Mouse (Mus musculus): Measurements from ENCODE around the gene Fzd2.
"Not testable (repeated sequence)": the region's sequence is repeated elsewhere in the genome, so short reads cannot be mapped to it uniquely, and the experiment has no call there.

Fzd2 gene

DNA sequence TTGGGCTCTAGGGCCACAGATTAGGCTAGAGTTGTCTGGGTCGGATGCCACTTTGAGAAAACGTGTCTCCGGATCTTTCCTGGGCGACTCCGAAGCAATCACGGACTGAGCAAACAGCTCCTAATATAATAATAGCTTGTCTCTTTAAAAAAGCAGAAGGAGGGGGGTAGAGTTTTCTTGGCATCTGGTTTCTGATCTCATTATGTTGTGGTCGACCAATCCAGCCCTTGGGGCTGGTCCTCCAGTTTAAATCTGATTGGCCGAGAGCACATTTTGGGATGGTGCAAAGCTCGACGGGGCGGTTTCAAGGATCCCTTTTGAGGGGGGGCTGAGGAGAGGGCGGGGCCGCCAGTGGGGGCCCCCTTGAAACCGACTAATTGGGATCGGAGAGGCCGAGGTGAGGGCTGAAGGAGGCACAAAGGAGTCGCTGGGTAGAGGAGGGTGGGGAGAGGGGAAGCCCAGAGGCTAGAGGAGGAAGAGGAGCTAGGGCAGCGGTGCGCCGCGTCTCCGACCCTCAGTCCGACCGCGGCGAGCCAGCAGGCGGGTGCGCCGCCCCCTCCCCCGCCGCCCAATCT lies at the start of gene Fzd2:
TSS of gene Fzd2 (plus strand) at position 387 of the 575 bp plus-strand sequence.
- DNase-seq, result peak; percentile 46

DNA sequence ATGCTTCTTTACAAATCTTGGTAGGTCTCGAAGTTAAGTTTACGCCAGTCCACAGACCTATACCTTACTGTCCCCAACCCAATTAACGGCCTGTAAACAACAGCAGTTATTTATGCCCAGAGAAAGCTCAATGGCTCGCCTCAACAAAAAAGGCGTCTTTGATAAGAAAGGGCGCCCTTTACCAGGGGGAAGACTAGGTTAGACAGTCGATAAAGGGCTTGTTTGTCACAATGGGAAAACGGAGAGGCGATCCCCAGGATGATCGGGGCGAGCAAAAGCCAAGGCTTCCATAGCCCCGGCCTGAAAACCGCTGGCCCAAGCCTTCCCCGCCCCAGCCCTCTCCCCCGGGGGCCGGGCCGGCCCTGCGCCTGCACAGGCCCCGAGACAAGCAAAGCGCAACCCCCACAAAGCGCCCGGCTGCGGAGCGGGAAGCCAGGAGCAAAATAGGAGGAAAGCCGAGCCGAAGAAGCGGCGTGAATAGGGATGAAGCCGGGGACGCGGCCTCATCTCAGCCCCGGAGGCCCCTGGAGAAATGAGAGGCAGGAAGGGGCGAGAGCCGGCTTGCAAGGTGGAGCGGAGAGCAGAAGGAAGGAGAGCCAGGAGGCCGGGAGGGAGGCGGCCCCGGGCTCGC lies 48.7 kb upstream of the Fzd2 start:
- no peak for DNase-seq

DNA sequence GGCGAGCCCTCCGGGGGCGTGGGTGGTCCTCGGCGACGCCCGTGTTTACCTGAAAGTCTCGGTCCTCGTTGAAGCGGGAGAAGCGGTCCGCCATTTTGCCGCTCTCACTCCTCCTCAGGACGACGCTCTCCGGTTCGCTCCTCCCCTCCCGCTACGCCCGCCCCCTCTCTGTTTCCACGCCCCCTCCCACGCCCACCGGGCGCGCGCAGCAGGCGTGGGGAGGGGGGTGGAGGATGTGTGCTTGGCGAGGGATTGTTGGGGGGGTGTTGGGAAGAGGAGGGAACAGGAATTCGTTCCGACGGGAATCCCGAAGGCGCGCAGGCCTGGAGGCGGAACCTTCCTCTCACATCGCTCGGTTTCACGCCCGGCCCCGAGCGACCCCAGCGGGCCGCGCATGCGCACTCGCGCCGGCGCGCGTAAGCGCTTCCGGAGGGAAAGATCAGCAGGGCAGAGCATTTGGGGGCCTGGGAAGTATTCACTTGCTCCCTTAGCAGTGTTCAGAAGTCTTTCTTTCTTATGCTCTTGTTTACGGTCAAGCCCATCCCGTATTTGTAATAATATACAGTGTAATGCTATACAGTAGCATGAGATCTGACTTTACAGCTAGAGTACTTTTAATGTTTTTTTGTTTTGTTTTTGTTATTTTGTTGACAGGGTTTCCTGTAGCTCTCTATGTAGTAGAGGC lies 48.0 kb upstream of the Fzd2 start, which contains the start of gene Gpatch8:
TSS of gene Gpatch8 (minus strand) at position 362 of the 685 bp plus-strand sequence.
- peak; percentile 96 for DNase-seq

DNA sequence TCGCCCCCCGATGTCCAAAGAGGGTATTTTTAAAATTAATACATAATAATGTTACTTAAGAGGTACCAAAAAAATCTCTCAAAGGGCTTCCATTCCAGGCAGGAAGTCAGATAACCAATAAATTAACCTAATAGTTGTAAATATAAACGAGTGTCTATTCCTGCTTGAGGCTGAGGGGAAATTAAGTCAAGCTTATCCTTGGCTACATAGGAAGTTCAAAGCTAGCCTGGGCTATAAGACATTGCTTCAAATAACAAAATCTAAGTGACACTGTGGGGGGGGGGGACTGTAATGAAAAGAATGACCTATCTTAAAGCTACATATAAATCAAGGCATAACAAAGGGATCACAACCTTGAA lies 47.5 kb upstream of the Fzd2 start:
- no peak for DNase-seq

DNA sequence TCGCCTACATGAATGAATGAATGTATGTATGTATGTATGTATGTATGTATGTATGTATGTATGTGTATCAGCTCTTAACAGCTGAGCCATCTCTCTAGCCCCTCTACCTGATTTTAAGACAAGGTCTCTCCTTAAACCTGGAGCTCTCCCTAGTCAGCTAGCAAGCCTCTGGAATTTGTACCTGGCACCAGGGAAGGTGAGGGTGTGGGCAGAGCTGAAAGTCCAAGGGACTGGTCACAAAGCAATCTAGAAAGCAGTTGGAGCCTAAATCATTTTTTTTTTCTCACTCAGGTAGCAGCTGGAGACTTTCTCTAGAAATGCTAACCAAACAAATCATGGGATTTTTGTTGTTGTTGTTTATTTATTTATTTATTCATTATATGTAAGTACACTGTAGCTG lies 46.8 kb upstream of the Fzd2 start:
- DNase-seq, result peak; percentile 19

DNA sequence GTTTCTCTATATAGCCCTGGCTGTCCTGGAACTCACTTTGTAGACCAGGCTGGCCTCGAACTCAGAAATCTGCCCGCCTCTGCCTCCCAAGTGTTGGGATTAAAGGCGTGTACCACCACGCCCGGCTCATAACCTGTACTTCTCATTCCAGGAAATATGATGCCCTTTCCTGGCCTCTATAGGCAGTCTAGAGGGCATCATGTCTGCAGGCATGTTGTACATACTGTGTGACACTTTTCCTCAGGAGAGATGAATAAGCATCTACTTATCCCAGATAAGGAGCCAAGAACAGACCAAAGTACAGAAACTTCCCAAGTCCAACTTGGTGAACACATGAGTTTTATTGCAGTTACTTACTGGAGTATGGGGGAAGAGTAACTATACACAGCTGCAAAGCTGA lies 45.5 kb upstream of the Fzd2 start:
- DNase-seq, result no peak

DNA sequence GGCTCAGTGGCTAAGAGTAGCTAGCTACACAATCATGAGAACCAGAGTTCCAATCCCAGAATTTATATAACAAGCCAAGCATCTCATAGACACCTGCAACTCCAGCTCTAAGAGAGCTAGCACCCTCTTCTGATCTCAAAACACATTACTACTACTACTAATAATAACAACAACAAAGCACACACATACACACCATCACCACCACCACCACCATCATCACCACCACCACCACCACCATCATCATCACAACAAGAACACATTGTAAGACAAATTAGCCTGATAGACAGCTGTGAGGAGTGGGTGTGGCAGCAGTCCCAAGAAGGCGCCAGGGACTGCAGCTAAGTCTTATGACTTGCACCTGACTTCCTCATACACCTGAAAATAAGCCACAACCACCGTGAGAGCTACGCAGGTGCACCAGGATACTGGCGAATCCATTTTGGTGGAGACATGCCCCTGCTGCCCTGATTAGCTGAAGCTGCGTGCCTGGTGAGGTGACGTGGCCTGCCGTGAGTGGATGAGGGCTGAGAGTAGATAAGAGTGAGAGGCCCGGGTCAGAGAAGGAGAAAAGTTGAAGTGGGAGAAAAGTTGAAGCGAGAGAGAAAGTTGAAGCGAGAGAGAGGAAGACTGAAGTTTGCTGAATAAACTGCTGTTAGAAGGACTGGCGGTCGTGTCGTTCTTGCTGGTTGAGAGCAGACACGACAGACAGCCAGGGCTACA lies 39.1 kb upstream of the Fzd2 start:
- DNase-seq, result not testable (repeated sequence)

DNA sequence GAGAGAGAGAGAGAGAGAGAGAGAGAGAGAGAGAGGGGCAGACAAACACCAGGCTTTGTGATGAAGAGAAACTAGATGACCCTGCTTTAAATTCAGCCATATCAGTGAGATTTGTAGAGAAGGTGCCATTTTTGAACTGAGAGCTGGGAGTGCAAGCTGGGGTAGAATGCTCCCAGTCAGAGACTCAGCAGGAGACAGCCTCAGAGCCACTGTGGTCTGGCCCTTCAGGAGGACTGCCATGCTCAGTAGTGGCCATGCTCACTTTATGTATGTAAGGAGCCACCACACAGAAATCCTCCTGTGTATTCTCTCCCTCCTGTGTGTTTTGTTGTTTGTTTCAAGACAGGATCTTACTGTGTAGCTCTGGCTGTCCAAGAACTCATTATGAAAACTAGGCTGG lies 38.5 kb upstream of the Fzd2 start:
- DNase-seq, result no peak

DNA sequence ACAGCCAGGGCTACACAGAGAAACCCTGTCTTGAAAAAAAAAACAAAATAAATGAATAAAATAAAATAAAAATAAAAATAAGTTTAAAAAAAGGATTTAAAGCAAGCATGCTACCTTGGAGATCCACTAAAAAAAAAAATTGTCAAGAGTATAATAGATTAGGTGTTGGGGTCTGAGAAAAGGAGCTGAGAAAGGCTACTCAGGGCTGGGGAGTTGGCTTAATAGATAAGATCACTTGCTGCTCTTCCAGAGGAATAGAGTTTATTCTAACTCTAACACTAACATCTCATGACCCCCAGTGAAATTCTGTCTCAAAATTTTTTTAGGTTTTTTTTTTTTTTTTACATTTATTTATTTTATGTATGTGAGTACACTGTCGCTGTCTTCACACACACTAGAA lies 37.9 kb upstream of the Fzd2 start:
- DNase-seq, result no peak

DNA sequence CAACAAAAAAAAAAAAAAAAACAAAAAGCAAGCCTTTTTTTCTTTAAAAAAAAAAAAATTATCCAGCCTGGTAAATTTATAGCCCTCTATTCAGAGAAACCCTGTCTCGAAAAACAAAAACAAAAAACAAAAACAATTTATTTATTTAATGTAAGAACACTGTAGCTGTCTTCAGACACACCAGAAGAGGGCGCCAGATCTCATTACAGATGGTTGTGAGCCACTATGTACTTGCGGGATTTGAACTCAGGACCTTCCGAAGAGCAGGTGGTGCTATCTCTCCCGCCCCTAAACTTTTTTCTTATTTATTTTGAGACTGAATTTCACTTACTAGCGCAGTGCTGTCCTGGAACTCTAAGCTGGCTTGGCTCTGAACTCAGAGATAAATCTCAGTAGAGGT lies 37.0 kb upstream of the Fzd2 start:
- no peak for DNase-seq

DNA sequence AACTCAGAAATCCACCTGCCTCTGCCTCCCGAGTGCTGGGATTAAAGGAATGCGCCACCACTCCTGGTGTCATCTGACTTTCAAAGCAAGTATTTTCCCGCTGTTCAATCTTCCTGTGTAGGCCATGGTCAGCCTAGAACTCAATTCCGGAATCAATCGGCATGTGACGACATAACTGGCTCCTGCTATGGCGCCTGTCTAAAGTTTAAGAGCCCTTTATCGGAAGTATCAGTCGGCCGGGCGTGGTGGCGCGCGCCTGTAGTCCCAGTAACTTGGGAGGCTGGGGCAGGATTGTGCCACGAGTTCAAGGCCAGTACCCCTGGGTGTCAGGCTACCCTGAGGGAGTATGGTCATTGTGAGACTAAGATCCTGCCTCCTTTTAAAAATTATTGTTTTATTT lies 36.5 kb upstream of the Fzd2 start:
- no peak for DNase-seq

DNA sequence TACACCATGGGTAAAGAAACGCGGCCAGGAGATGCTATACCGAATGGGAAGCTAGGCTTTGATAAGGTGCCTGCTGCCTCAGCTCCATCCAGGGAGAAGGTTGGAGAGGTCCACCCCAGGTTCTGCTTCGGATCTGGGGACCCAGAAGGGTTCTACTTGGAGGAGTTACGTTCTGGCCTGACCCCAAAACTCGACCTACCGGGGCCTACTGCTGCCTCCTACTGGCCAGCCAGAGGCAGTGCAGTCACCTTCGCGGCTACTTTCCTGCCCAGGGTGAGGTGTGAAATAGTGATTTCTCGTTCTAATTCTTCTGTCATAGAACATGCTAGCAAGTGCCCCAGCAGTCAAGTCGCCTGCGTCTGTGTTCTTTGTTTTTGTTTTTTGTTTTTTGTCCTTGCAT lies 36.0 kb upstream of the Fzd2 start:
- DNase-seq, result no peak

DNA sequence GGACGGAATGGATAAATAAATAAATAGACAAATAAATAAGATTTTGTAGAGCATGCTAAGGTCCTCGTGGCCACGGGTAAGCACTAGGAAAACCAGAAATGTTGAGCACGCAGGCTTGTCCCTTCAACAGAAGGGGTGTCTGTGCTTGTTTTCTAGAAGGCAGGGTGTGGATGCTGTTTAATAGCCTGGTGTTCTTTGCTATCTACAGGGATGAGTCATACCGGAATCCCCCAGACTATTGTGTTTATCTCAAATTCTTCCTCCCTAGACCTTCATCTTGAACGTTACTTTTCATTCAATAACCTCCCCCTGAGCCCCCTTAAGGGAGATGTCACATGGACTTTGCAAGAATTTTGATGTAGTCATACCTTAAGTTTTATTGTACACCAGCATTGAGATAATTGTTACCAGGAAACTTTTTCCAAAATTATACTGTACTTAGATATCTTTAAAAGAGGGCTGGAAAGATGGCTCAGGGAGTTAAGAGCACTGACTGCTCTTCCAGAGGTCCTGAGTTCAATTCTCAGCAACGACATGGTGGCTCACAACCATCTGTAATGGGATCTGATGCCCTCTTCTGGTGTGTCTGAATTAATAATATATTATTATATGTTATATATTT lies 35.3 kb upstream of the Fzd2 start:
- no peak for DNase-seq

DNA sequence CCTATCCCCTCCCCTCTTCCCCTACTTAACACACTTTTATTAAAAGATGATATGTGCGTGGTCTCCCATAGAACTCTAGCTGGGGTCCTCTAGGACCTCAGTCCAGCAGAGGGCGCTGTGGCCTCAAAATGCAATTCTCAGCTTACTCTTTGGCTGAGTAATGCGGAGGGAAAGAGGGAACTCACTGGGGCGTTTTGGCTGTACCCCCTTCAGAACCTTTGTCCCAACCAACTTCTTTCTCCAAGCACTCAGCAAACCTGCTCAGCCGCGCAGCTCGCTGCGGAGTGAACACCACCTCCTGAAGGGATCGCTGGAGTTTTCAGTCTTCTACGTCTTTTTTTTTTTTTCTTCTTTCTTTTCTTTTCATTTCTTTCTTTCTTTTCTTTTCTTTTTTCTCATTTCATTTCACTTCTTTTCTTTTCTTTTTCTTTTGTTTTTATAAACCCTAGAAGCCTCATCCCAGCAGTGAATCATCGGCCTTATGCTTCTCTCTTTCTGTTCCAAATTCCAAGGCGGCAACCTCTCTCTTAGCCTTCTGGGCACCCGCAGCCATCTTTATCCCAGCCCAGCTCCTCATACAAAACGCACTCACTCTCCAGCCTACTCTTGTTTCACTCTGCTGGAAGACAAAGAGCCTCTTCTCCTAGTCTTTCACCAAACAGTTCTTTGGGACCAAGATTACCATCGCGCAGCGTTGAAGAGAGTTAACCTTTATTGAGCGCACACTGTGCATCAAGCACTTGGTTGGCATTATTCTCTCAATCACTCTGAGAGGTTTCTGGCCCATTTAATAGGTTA lies 31.1 kb upstream of the Fzd2 start:
- peak; percentile 77 for DNase-seq

DNA sequence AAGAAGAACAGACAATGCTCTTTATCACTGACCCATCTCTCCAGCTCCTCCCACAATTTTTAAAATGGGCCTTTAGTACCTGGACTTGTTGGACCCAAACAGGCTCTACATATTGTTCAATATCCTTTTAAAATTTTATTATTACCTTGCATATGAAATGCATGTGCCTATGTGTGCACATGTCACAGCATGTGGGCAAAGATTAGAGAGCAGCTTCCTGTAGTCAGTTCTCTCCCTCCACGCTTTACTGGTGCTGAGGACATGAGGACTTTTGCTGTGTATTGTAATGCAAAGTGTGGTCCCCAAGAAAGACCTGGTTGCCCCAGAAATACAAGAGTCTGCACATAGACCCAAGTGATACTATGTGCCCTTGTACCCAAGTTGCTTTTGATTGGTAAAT lies 29.2 kb upstream of the Fzd2 start:
- no peak for DNase-seq

DNA sequence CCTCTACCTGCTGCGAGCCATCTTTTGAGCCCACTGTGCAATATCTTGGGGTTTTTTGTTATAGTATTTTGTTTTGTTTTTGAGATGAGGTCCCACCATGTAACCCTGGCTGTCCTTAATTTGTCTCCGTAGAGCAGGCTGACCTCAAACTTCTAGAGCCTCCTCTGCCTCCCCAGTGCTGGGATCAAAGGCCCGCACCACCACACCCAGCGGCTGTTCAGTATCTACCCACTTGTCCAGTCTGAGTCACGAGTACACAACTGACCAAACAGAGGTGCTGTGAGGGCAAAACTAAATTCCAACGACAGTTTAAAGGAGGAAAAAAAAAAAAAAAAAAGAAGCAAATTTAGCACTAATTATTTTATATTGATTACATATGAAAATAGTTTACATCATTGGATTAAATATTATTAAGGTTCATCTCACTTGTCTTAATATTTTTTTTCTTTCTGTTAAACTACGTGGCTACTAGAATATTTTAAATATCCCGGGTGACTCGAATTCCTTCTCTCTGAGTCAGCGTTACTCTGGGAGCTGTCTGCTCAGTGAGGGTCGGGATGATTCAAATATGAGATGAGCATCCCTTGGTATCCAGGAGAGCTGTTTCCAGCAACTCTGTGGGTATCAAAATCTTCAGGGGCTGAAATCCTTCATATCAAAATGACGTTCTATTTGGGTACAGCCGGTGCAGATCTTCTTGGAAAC lies 28.0 kb upstream of the Fzd2 start:
- DNase-seq, result no peak

DNA sequence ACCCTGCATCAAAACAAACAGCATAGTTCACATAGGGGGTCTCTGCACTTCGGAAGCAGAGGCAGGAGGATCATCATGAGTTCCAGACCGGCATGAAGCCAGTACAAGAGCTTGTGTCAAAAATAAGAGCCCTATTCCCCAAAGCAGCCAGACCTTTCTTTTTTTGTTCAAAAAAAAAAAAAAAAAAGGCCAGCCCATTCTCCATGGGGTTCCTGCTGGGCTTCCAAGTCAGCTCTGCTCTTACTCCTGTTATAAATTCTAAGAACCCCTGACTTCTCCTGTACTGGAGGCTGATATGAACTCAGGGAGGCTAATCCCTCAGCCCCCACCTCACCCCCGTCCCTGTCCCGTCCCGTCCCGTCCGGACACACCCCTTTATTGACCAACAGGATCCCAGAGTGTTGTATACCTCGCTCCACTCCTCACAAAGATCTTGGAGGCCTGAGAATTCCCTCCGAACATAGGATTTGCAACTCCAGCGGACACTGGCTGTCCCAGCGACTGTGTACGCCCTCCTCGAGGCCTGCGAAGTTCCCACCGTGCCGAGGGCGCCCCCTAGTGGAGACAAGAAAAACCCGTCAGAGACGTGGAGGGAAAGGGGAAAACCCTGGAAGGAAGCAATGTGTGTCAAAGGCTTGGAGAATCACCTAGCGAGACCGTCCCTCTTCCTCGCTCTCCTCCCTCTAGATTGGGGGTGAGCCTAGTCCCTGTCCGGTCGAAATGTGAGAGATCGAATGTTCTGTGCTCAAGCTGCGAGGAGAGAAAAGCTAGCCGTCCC lies 25.7 kb upstream of the Fzd2 start:
- peak; percentile 35 for DNase-seq

DNA sequence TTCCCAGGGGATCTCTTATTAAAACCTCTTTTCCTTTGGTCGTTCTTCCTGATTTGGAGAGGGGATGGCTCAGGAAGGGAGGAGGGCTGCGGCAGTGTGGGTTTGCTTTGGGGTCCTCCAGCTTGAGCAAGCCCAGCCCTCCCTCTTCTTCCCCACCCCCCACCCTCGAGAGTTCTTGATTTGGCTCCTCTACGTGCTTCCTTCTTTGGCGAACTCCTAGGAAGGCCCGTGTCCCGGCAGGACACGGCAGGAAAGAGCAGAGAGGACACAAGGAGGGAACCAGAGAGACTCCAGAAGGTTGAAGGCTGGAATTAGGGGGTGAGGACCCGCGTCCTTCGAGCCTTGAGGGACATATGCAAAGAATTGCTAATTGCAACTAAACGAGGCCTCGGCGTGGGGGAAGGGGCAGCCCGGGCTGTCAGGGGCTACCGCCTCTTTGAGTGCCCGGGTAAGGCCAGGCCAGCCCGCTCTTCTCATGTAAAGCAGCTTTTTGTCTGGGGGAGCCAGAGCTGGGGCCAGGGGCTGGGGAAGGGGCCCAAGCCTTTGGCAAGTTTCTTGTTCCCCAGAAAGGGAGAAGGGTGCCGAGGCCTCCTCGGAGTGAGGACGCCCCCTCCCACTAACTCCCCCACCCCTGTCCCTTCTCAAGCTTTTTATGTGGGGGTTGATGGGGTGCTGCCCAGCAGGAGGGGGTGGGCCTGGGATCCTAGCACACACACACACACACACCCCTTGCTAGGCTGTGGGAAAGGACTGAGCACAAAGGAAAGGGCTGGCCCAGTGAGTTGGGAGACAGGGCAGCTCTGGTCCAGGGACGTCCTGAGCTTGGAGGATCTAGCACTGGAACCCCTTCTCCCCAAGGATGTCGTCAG lies 24.8 kb upstream of the Fzd2 start, which contains the start of gene Gm11627:
TSS of gene Gm11627 (minus strand) at position 297 of the 869 bp plus-strand sequence.
- DNase-seq, result no peak

DNA sequence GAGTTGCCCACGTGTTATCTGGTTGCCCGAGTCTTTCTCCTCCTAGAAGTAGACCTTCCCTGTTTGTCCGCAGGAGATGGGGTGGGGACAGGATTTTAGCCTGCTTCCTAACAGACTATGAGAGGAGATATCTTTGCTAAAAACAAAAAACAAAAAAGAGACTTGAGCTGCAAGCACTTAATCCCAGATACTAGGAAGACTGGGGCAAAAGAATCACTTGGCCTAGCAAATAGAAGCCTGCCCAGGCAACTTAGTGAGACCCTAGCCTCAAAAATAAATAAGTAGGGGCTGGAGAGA lies 24.2 kb upstream of the Fzd2 start:
- DNase-seq, result no peak

All from cerebellum, adult 9-10 months (tissue).